Mouse (Mus musculus) hindbrain, embryonic 13.5 days (tissue): ENCODE measurements around the gene Rtn2. TPM values are rescaled to one million over a fixed set of nuclear protein-coding genes. Genes with fewer than 3 reads are reported as not detected.

ENCODE experiments used
- ATAC-seq: fragments of 200-750 bp; cut with Nextera tagmentation; 2 replicates; pipeline ENCODE4 v1.8.0; 2017; ENCODE audit warnings: moderate TSS enrichment; ENCODE audit not compliant: low FRiP score
- H3K27ac ChIP-seq: fragments of 300-500 bp; sonication (generic); 2 replicates; pipeline ENCODE4 v1.5.1; 2015; ENCODE audit warnings: inconsistent platforms, mild to moderate bottlenecking, moderate library complexity
- H3K27me3 ChIP-seq: fragments of 300-500 bp; sonication (generic); 2 replicates; pipeline ENCODE4 v1.6.1; 2015; ENCODE audit warnings: mild to moderate bottlenecking, inconsistent platforms
- H3K36me3 ChIP-seq: fragments of 300-500 bp; sonication (generic); 2 replicates; pipeline ENCODE4 v1.6.1; 2015; ENCODE audit warnings: mild to moderate bottlenecking, inconsistent platforms
- H3K4me1 ChIP-seq: fragments of 300-500 bp; sonication (generic); replicated peaks from 2 replicates; pipeline ENCODE4 v1.6.1; 2015; ENCODE audit warnings: inconsistent platforms
- H3K4me2 ChIP-seq: fragments of 300-500 bp; sonication (generic); 2 replicates; pipeline ENCODE4 v1.6.1; 2015; ENCODE audit warnings: inconsistent platforms, mild to moderate bottlenecking, moderate library complexity
- H3K4me3 ChIP-seq: fragments of 300-500 bp; sonication (generic); 2 replicates; pipeline ENCODE4 v1.5.1; 2015; ENCODE audit warnings: mild to moderate bottlenecking, inconsistent platforms
- H3K9ac ChIP-seq: fragments of 300-500 bp; sonication (generic); 2 replicates; pipeline ENCODE4 v1.6.1; 2015; ENCODE audit warnings: mild to moderate bottlenecking, inconsistent platforms
- H3K9me3 ChIP-seq: fragments of 300-500 bp; sonication (generic); 2 replicates; pipeline ENCODE4 v1.6.1; 2016; ENCODE audit warnings: inconsistent platforms
- WGBS: fragments of 180-500 bp; shearing (Covaris S2); methylation state at CpG from one replicate; pipeline ENCODE4 v1.1.7; 2015; 5-methylcytosine and 5-hydroxymethylcytosine counted together
- polyA plus RNA-seq: library from polyadenylated mRNA; unstranded; fragments of >200 nt; fragmentation: Nextera tagmentation; extraction: Ambion mirVana; gene quantifications from 2 replicates; pipeline ENCODE4 v1.2.1, GENCODE M21; 2015

The Rtn2 gene
- polyA plus RNA-seq, 1 experiment from 2014 or later = 101 TPM

DNA sequence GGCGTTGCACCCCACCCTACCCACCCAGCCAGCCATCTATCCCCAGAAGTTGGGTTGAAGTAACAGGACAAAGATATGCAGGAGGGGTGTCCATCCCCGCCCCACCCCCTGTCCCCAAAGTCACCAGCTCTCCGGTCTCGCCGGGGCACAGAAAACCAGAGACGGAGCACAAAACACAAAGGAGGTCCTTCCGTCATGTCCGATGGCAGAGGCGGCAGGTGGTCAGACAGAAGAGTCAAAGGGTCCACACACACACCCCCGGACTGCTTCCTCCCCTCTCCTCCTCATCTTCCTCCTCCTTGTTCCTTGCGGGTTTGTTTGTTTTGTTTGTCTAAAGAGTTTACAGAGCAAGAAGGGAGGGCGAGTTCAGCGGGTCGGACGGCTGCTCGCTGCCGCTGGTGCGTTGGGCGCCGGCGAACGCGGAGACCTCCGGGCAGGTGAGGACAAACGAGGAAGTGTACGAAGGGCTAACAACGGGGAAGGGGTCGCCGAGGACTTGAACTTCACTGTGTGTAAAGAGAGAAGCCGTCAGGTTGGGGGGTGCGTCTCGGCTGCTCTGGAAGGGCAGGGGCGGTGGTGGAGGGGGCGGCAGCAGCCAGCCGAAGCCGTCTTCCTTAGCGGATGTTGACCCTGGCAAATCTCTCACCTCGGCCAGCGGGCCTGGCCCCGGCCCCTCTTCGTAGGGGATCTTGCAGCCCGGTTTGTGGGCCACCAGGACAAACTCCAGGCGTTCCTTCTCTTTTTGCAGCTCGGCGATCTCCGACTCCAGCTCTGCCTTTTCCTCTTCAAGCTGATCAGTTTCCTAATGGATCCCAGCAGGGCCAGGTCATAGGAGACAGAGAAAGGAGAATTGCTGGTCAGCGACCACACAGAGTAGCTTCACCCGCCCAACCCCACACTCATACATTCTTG lies 22.3 kb downstream of the Rtn2 start:
- no peak for ATAC-seq
- no peaks in the 10 kb centered on the region for H3K36me3 ChIP-seq
- H3K4me2 ChIP-seq = peak overlapping the region; percentile 52
- no peak overlapping the region for H3K27ac ChIP-seq
- no peaks in the 10 kb centered on the region for H3K9me3 ChIP-seq
- WGBS = 1% methylated on average over 45 of the region's 48 CpGs
- peaks cover 54% of the 10 kb centered on the region for H3K4me1 ChIP-seq
- H3K4me3 ChIP-seq = peak overlapping the region; percentile 33
- peaks cover 65% of the 10 kb centered on the region for H3K27me3 ChIP-seq
- H3K9ac ChIP-seq = peak overlapping the region; percentile 56

- ATAC-seq = no peak
- H3K4me3 ChIP-seq = no peak overlapping the region
- H3K4me1 ChIP-seq = peaks cover 55% of the 10 kb centered on the region
Observed at GRCm38 (mm10) chr7:19305413-19305735, 22.9 kb downstream of the Rtn2 start.

GRCm38 (mm10) chr7:19305796-19306765 lies 23.7 kb downstream of the Rtn2 start:
- Histone ChIP-seq H3K4me3 (no peak overlapping the region), H3K27me3 (peaks cover 65% of the 10 kb centered on the region), H3K9ac (no peak overlapping the region), H3K4me2 (no peak overlapping the region), H3K36me3 (no peaks in the 10 kb centered on the region), H3K4me1 (peaks cover 56% of the 10 kb centered on the region), H3K9me3 (no peaks in the 10 kb centered on the region), H3K27ac (no peak overlapping the region)
- no peak for ATAC-seq
- 53% methylated on average over 16 of the region's 16 CpGs for WGBS

More at GRCm38 (mm10) chr7:19305413-19305735, 22.9 kb downstream of the Rtn2 start:
- Histone ChIP-seq H3K9me3 (no peaks in the 10 kb centered on the region), H3K36me3 (no peaks in the 10 kb centered on the region), H3K4me2 (peak overlapping the region; percentile 52), H3K27me3 (peaks cover 65% of the 10 kb centered on the region), H3K9ac (no peak overlapping the region; the same call in 1 of the 2 replicates), H3K27ac (no peak overlapping the region)
- 8% methylated on average over 6 of the region's 6 CpGs for WGBS

- Histone ChIP-seq H3K4me1 (peaks cover 47% of the 10 kb centered on the region), H3K9ac (peak overlapping the region; percentile 24; the same call in 1 of the 2 replicates), H3K4me2 (peak overlapping the region; percentile 89), H3K9me3 (no peaks in the 10 kb centered on the region), H3K4me3 (no peak overlapping the region), H3K27ac (no peak overlapping the region), H3K36me3 (no peaks in the 10 kb centered on the region), H3K27me3 (peaks cover 66% of the 10 kb centered on the region)
- ATAC-seq = no peak
- 72% methylated on average over 25 of the region's 25 CpGs for WGBS
Observed at GRCm38 (mm10) chr7:19306819-19307738, 24.7 kb downstream of the Rtn2 start.

GRCm38 (mm10) chr7:19307739-19308453 lies 25.5 kb downstream of the Rtn2 start:
- Histone ChIP-seq H3K9ac (peak overlapping the region; percentile 62), H3K9me3 (no peaks in the 10 kb centered on the region), H3K27ac (peak overlapping the region; percentile 75), H3K27me3 (peaks cover 64% of the 10 kb centered on the region), H3K4me2 (peak overlapping the region; percentile 89), H3K4me1 (peaks cover 44% of the 10 kb centered on the region), H3K4me3 (peak overlapping the region; percentile 54), H3K36me3 (no peaks in the 10 kb centered on the region)
- whole genome bisulfite sequencing = 2% methylated on average over 18 of the region's 18 CpGs
- ATAC-seq = peak; percentile 54

DNA sequence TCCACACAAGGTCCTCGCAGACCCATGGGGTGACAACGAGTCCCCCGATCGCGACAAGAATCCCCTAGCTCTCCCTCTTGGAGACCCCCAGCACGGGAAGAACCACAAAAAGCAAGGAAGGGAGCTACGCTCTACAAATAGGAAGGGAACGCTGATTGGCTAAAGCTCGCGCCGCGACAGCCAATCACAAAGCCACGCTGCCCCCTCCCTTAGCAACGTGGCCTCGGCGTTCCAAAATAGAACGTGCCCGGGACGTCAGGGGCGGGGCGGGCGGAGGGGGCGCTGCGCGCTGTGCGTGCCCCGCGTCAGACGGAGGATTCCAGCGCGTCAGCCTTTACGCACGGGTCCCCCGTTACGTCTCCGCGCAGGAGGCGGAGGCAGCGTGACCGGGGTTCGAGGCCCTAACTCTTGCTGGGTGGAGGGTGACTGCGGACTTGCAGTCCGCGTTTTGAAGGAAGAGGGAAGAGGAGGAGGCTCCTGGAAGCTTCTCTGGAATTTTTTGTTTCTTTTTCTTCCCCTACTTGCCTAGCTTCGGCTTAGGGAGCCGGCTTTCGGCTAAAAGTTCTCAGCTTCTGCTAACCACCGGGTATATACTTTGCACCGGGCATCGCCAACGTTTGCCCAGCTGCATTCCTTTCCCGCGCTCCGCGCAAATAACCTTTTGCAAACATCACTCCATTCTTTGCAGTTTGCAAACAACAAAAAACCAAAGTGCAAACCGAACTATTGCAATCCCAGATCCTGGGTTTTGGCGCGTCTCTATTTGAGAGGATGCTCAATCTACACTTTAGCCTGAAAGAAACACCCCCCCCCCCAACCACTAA lies 26.2 kb downstream of the Rtn2 start:
- no peaks in the 10 kb centered on the region for H3K9me3 ChIP-seq
- H3K4me2 ChIP-seq = peak overlapping the region; percentile 89
- ATAC-seq = peak; percentile 76
- peak overlapping the region; percentile 54 for H3K4me3 ChIP-seq
- no peaks in the 10 kb centered on the region for H3K36me3 ChIP-seq
- H3K9ac ChIP-seq = peak overlapping the region; percentile 62
- H3K27me3 ChIP-seq = peaks cover 62% of the 10 kb centered on the region
- peaks cover 41% of the 10 kb centered on the region for H3K4me1 ChIP-seq
- H3K27ac ChIP-seq = peak overlapping the region; percentile 75
- WGBS = under 1% methylated on average over 58 of the region's 58 CpGs

GRCm38 (mm10) chr7:19309278-19309883 lies 27.0 kb downstream of the Rtn2 start:
- H3K4me2 ChIP-seq = peak overlapping the region; percentile 89
- 1% methylated on average over 48 of the region's 48 CpGs for WGBS
- no peak for ATAC-seq
- H3K9ac ChIP-seq = peak overlapping the region; percentile 62
- peak overlapping the region; percentile 54 for H3K4me3 ChIP-seq
- peaks cover 61% of the 10 kb centered on the region for H3K27me3 ChIP-seq
- H3K36me3 ChIP-seq = no peaks in the 10 kb centered on the region
- no peak overlapping the region for H3K27ac ChIP-seq
- peaks cover 34% of the 10 kb centered on the region for H3K4me1 ChIP-seq
- H3K9me3 ChIP-seq = no peaks in the 10 kb centered on the region

- Histone ChIP-seq H3K9ac (peak within 1 kb of the TSS; percentile 75), H3K9me3 (no peaks in the 10 kb centered on the region), H3K27me3 (peaks cover 60% of the 10 kb centered on the region), H3K4me2 (peak within 1 kb of the TSS; percentile 89), H3K4me3 (peak within 1 kb of the TSS; percentile 54), H3K4me1 (peaks cover 28% of the 10 kb centered on the region), H3K27ac (no peak within 1 kb of the TSS), H3K36me3 (no peaks in the 10 kb centered on the region)
- WGBS = under 1% methylated on average over 49 of the region's 49 CpGs
- ATAC-seq = peak; percentile 88
Observed at GRCm38 (mm10) chr7:19309884-19310641, 27.6 kb downstream of the Rtn2 start, which contains the start of gene Fosb. Gene Fosb, minus strand, starts transcription at chr7:19310051.

DNA sequence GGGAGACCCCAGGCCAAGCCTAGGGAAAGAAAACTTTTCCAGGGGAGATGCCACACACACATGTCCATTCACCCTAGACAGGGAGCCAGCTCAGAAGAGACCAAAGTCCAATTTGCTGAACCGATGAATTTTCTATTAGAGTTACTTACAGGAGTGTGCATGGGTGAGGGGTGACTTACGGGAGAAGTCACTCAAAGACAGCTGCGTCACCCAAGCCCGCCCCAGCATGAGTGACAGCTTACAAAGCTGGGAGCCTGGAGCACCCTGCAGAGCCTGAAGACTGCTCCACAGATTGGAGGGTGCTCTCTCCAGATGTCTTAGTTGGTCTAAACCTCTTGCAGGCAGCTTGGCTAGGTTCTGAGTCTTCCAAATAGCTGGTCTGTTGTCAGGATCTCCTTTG lies 29.6 kb downstream of the Rtn2 start:
- Histone ChIP-seq H3K4me2 (no peak overlapping the region), H3K36me3 (no peaks in the 10 kb centered on the region), H3K9ac (0 out of 2 replicates have a peak overlapping the region, but pooled peaks have one; percentile 19), H3K9me3 (no peaks in the 10 kb centered on the region), H3K27ac (no peak overlapping the region), H3K4me1 (peaks cover 25% of the 10 kb centered on the region), H3K4me3 (no peak overlapping the region), H3K27me3 (peaks cover 42% of the 10 kb centered on the region)
- no peak for ATAC-seq
- 39% methylated on average over 4 of the region's 4 CpGs for WGBS
